Mouse (Mus musculus): Measurements from ENCODE around the gene Csrnp2.
"Not testable (repeated sequence)": the region's sequence is repeated elsewhere in the genome, so short reads cannot be mapped to it uniquely, and the experiment has no call there.

- not testable (repeated sequence) for TF ChIP-seq EP300, CTCF (IDR thresholded peaks at IDR 0.05; ENCODE audit: low read depth)
Observed at GRCm38 (mm10) chr15:100499506-100499905, 4.2 kb upstream of the Csrnp2 start.

Data from liver, embryonic 14.5 days (tissue).